Mouse (Mus musculus): Measurements from ENCODE around the gene Sncg. TPM values are rescaled to one million over a fixed set of nuclear protein-coding genes. Genes with fewer than 3 reads are reported as not detected.

Gene Sncg
- total RNA-seq, 2 experiments from 2014 or later: not detected

DNA sequence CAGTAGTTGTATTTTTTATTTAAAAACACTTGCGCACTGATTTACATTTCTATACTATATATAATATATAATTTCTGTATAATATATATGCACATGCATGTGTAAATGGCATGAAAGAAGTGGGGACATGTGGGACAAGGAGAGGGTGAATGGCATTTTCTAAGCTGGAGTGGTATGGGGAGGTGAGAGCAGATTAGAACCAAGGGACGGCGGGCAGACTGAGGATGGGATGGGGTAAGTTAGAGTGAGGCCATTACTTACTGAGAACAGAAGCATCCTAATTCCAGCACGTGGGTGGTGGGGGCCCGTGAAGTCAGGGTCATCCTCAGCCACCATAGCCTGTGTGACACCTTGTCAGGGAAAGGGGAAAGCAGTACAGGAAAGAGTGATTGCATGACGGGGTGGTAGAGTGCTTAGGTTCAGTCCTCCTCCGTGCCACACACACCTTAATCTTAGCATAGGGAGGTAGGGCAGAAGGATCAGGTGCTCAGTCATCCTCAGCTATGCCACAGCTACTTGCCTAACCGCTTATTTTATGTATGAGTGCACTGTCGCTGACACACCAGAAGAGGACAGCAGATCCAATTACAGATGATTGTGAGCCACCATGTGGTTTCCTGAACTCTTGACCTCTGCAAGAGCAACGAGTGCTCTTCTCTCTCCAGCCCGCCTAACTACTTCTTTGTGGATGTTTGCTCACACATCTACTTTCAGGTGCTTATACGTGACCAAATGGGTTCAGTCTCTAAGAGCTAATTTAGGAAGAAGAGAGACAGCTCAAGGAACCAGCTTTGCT is 28.6 kb downstream of the Sncg start:
- ATAC-seq (replicated peaks; ENCODE audit: poor library complexity, severe bottlenecking): no peak

DNA sequence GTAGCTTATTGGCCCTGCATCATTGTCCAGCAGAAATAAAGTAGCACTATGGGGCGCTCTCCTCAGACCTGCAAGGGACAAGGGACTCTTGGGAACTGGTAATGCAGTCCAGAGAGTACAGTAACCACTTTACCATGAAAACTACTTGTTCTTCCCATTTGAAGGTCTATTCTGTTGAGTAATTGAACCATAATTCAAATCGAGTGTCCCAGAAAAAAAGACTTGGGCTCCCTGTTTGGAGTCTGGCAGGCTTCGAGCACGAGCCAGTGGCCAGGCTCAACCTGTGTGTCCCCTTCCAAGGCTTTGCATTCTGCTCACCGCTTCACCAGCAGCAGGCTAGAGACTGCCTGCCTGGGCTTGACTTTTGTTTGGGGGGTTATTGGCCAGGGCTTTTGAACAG is 30.2 kb downstream of the Sncg start:
- ATAC-seq (replicated peaks; ENCODE audit: poor library complexity, severe bottlenecking): no peak

- ATAC-seq (replicated peaks; ENCODE audit: poor library complexity, severe bottlenecking): peak; percentile 90
Measured at GRCm38 (mm10) chr14:34343078-34343477, 31.5 kb downstream of the Sncg start.

GRCm38 (mm10) chr14:34341993-34342392 is 32.6 kb downstream of the Sncg start:
- no peak for ATAC-seq (replicated peaks; ENCODE audit: poor library complexity, severe bottlenecking)

- ATAC-seq (replicated peaks; ENCODE audit: poor library complexity, severe bottlenecking): no peak
Measured at GRCm38 (mm10) chr14:34339446-34339845, 35.1 kb downstream of the Sncg start.

GRCm38 (mm10) chr14:34332476-34332875 is 42.1 kb downstream of the Sncg start:
- ATAC-seq (replicated peaks; ENCODE audit: poor library complexity, severe bottlenecking): no peak

DNA sequence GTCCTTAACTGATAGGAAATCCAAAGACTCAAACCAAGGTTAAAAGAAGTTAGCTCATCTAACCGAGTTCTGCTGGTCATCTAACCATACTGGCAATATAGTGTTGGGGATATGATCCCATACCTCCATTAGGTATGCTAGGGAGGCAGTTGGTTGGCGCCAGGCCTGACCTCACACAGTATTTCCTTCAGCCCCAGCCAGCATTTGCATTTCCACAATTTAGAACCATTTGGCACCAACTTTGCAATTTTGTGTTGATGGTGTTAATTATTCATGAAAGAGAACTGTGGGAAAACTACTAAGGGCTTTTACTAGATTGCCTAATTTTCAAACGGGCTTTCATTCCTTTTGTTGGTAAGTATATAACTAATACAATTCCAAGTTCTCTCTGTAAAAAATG is 42.7 kb downstream of the Sncg start:
- ATAC-seq (replicated peaks; ENCODE audit: poor library complexity, severe bottlenecking): no peak

GRCm38 (mm10) chr14:34330657-34331158 is 43.9 kb downstream of the Sncg start:
- no peak for ATAC-seq (replicated peaks; ENCODE audit: poor library complexity, severe bottlenecking)

GRCm38 (mm10) chr14:34327618-34328017 is 47.0 kb downstream of the Sncg start:
- ATAC-seq (replicated peaks; ENCODE audit: poor library complexity, severe bottlenecking): no peak

GRCm38 (mm10) chr14:34326606-34327005 is 48.0 kb downstream of the Sncg start:
- no peak for ATAC-seq (replicated peaks; ENCODE audit: poor library complexity, severe bottlenecking)

DNA sequence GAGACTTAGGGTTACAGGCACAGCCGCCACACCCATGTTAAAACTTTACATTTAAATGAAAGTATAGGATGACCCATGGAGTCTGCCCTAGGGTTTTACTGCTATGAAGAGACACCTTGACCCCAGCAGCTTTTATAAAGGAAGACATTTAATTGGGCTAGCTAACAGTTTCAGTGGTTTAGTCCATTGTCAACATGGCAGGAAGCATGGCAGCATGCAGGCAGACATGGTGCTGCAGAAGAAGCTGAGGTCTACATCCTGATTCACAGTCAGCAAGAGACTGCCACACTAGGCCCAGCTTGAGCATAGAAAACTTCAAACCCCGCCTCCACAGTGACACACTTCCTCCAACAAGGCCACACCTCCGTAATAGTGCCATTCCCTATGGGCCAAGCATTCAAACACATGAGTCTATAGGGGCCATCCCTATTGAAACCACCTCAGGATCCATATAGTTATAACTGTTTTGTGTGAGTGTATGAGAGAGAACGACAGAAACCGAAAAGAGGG is 51.0 kb downstream of the Sncg start:
- no peak for ATAC-seq (replicated peaks; ENCODE audit: poor library complexity, severe bottlenecking)

Other genes with a start within 250 kb of the Sncg start
- not detected in 2 replicates for gene Npy4r, start 222.3 kb downstream of the Sncg start, total RNA-seq (2014; fragmentation: Nextera tagmentation)
- gene Npy4r, start 222.3 kb downstream of the Sncg start, total RNA-seq (2017): not detected in 2 replicates
- not detected in 2 replicates for gene Gprin2, start 173.1 kb downstream of the Sncg start, total RNA-seq (2014; fragmentation: Nextera tagmentation)
- not detected in 2 replicates for gene Gprin2, start 173.1 kb downstream of the Sncg start, total RNA-seq (2017)
- not detected in 2 replicates for gene Syt15, start 155.2 kb downstream of the Sncg start, total RNA-seq (2014; fragmentation: Nextera tagmentation)
- gene Syt15, start 155.2 kb downstream of the Sncg start, total RNA-seq (2017): not detected in 2 replicates
- 6.6 and 16.8 TPM in 2 replicates for gene Shld2, start 64.3 kb downstream of the Sncg start, total RNA-seq (2014; fragmentation: Nextera tagmentation)
- 7.9 and 17.8 TPM in 2 replicates for gene Shld2, start 64.3 kb downstream of the Sncg start, total RNA-seq (2017)
- gene Glud1, start 64.1 kb downstream of the Sncg start, total RNA-seq (2014; fragmentation: Nextera tagmentation): 127 and 141 TPM in 2 replicates
- gene Glud1, start 64.1 kb downstream of the Sncg start, total RNA-seq (2017): 180 and 222 TPM in 2 replicates
- gene Fam25c, start 19.4 kb downstream of the Sncg start, total RNA-seq (2014; fragmentation: Nextera tagmentation): not detected in 2 replicates
- not detected in 2 replicates for gene Fam25c, start 19.4 kb downstream of the Sncg start, total RNA-seq (2017)
- gene Mmrn2, start 676 bp upstream of the Sncg start, total RNA-seq (2014; fragmentation: Nextera tagmentation): not detected in 2 replicates
- not detected in 2 replicates for gene Mmrn2, start 676 bp upstream of the Sncg start, total RNA-seq (2017)
- not detected in 2 replicates for gene Bmpr1a, start 128.6 kb upstream of the Sncg start, total RNA-seq (2014; fragmentation: Nextera tagmentation)
- gene Bmpr1a, start 128.6 kb upstream of the Sncg start, total RNA-seq (2017): 0.04 and 0.46 TPM in 2 replicates
- gene 9230112D13Rik, start 148.0 kb upstream of the Sncg start, total RNA-seq (2014; fragmentation: Nextera tagmentation): not detected in 2 replicates
- gene 9230112D13Rik, start 148.0 kb upstream of the Sncg start, total RNA-seq (2017): not detected in 2 replicates
- gene Ldb3, start 213.9 kb upstream of the Sncg start, total RNA-seq (2014; fragmentation: Nextera tagmentation): not detected in 2 replicates
- not detected in 2 replicates for gene Ldb3, start 213.9 kb upstream of the Sncg start, total RNA-seq (2017)
- not detected in 2 replicates for gene Opn4, start 225.4 kb upstream of the Sncg start, total RNA-seq (2014; fragmentation: Nextera tagmentation)
- not detected in 2 replicates for gene Opn4, start 225.4 kb upstream of the Sncg start, total RNA-seq (2017)

Measured in granulocyte monocyte progenitor cell, adult 5-6 weeks (primary cell).